Mouse (Mus musculus): ENCODE results near the gene Hydin.
A peak's percentile ranks its signal among the peaks of the same experiment; 100 is the strongest.

Gene Hydin

GRCm38 (mm10) chr8:110631201-110631600 lies 364.4 kb downstream of the Hydin start:
- DNase-seq (ENCODE audit: low read depth, low spot score) = no peak

GRCm38 (mm10) chr8:110633814-110634213 lies 367.0 kb downstream of the Hydin start:
- no peak for DNase-seq (ENCODE audit: low read depth, low spot score)

GRCm38 (mm10) chr8:110636182-110636581 lies 369.4 kb downstream of the Hydin start:
- no peak for DNase-seq (ENCODE audit: low read depth, low spot score)

GRCm38 (mm10) chr8:110642331-110642730 lies 375.6 kb downstream of the Hydin start:
- DNase-seq (ENCODE audit: low read depth, low spot score) = no peak

- no peak for DNase-seq (ENCODE audit: low read depth, low spot score)
Observed at GRCm38 (mm10) chr8:110643177-110643576, 376.4 kb downstream of the Hydin start.

- DNase-seq (ENCODE audit: low read depth, low spot score) = no peak
Observed at GRCm38 (mm10) chr8:110644422-110644821, 377.6 kb downstream of the Hydin start.

- DNase-seq (ENCODE audit: low read depth, low spot score) = no peak
Observed at GRCm38 (mm10) chr8:110644901-110645300, 378.1 kb downstream of the Hydin start.

GRCm38 (mm10) chr8:110645340-110645739 lies 378.6 kb downstream of the Hydin start:
- DNase-seq (ENCODE audit: low read depth, low spot score) = no peak

GRCm38 (mm10) chr8:110646064-110646463 lies 379.3 kb downstream of the Hydin start:
- peak; percentile 48 for DNase-seq (ENCODE audit: low read depth, low spot score)

- no peak for DNase-seq (ENCODE audit: low read depth, low spot score)
Observed at GRCm38 (mm10) chr8:110648577-110648976, 381.8 kb downstream of the Hydin start.

GRCm38 (mm10) chr8:110649286-110649685 lies 382.5 kb downstream of the Hydin start:
- DNase-seq (ENCODE audit: low read depth, low spot score) = no peak

- no peak for DNase-seq (ENCODE audit: low read depth, low spot score)
Observed at GRCm38 (mm10) chr8:110650838-110651237, 384.1 kb downstream of the Hydin start.

GRCm38 (mm10) chr8:110651847-110652246 lies 385.1 kb downstream of the Hydin start:
- DNase-seq (ENCODE audit: low read depth, low spot score) = no peak

GRCm38 (mm10) chr8:110654075-110655060 lies 387.6 kb downstream of the Hydin start:
- no peak for DNase-seq (ENCODE audit: low read depth, low spot score)

GRCm38 (mm10) chr8:110655827-110656226 lies 389.1 kb downstream of the Hydin start:
- DNase-seq (ENCODE audit: low read depth, low spot score) = no peak

- DNase-seq (ENCODE audit: low read depth, low spot score) = no peak
Observed at GRCm38 (mm10) chr8:110657661-110658060, 390.9 kb downstream of the Hydin start.

All from mesoderm, embryonic 11.5 days (tissue).